Mouse (Mus musculus) neural tube, embryonic 13.5 days (tissue): ENCODE results near the gene Rcor3. TPM values are rescaled to one million over a fixed set of nuclear protein-coding genes. Genes with fewer than 3 reads are reported as not detected.
A peak's percentile ranks its signal among the peaks of the same experiment; 100 is the strongest.

Source experiments
- ATAC-seq: fragments of 200-750 bp; cut with Nextera tagmentation; 2 replicates; pipeline ENCODE4 v1.8.0; 2017; ENCODE audit warnings: low read depth, mild to moderate bottlenecking, moderate TSS enrichment, moderate library complexity
- H3K27ac ChIP-seq: fragments of 300-500 bp; sonication (generic); replicated peaks from 2 replicates; pipeline ENCODE4 v1.5.1; 2015; ENCODE audit warnings: moderate library complexity, mild to moderate bottlenecking, inconsistent platforms
- H3K27me3 ChIP-seq: fragments of 300-500 bp; sonication (generic); 2 replicates; pipeline ENCODE4 v1.6.1; 2015; ENCODE audit warnings: mild to moderate bottlenecking, inconsistent platforms
- H3K36me3 ChIP-seq: fragments of 300-500 bp; sonication (generic); 2 replicates; pipeline ENCODE4 v1.6.1; 2015; ENCODE audit warnings: mild to moderate bottlenecking, inconsistent platforms
- H3K4me1 ChIP-seq: fragments of 300-500 bp; sonication (generic); replicated peaks from 2 replicates; pipeline ENCODE4 v1.6.1; 2015; ENCODE audit warnings: inconsistent platforms
- H3K4me2 ChIP-seq: fragments of 300-500 bp; sonication (generic); 2 replicates; pipeline ENCODE4 v1.6.1; 2015; ENCODE audit warnings: inconsistent platforms, mild to moderate bottlenecking, moderate library complexity
- H3K4me3 ChIP-seq: fragments of 300-500 bp; sonication (generic); 2 replicates; pipeline ENCODE4 v1.5.1; 2015; ENCODE audit warnings: mild to moderate bottlenecking, inconsistent platforms
- H3K9ac ChIP-seq: fragments of 300-500 bp; sonication (generic); 2 replicates; pipeline ENCODE4 v1.6.1; 2015; ENCODE audit warnings: moderate library complexity, mild to moderate bottlenecking, inconsistent platforms
- H3K9me3 ChIP-seq: fragments of 300-500 bp; sonication (generic); 2 replicates; pipeline ENCODE4 v1.6.1; 2016; ENCODE audit warnings: inconsistent platforms
- WGBS: fragments of 180-500 bp; shearing (Covaris S2); methylation state at CpG from one replicate; pipeline ENCODE4 v1.1.7; 2015; 5-methylcytosine and 5-hydroxymethylcytosine counted together
- polyA plus RNA-seq: library from polyadenylated mRNA; unstranded; fragments of >200 nt; fragmentation: Nextera tagmentation; extraction: Ambion mirVana; gene quantifications from 2 replicates; pipeline ENCODE4 v1.2.1, GENCODE M21; 2015

Gene Rcor3
- 32.3 and 35.7 TPM in 2 replicates for polyA plus RNA-seq

GRCm38 (mm10) chr1:192137926-192138910, at the start of gene Rcor3:
Gene Rcor3 (minus strand): TSS chr1:192138062.
- Histone ChIP-seq H3K4me2 (peak within 1 kb of the TSS; percentile 84), H3K36me3 (0 out of 2 replicates have a peak, but pooled peaks cover 4% of the 10 kb centered on the region), H3K9ac (peak within 1 kb of the TSS; percentile 98), H3K4me3 (peak within 1 kb of the TSS; percentile 83), H3K27ac (peak within 1 kb of the TSS; percentile 99), H3K27me3 (no peaks in the 10 kb centered on the region), H3K9me3 (no peaks in the 10 kb centered on the region), H3K4me1 (peaks cover 39% of the 10 kb centered on the region)
- peak; percentile 84 for ATAC-seq
- WGBS: under 1% methylated on average over 60 of the region's 88 CpGs

GRCm38 (mm10) chr1:192181696-192182257, 43.9 kb upstream of the Rcor3 start:
- Histone ChIP-seq H3K4me3 (no peak overlapping the region), H3K9me3 (no peaks in the 10 kb centered on the region), H3K4me2 (no peak overlapping the region), H3K27ac (no peak overlapping the region), H3K4me1 (no peaks in the 10 kb centered on the region), H3K36me3 (no peaks in the 10 kb centered on the region), H3K27me3 (no peaks in the 10 kb centered on the region), H3K9ac (no peak overlapping the region)
- 85% methylated on average over 4 of the region's 4 CpGs for WGBS
- no peak for ATAC-seq

- WGBS: 83% methylated on average over 3 of the region's 3 CpGs
- Histone ChIP-seq H3K4me2 (no peak overlapping the region), H3K27ac (no peak overlapping the region), H3K9me3 (no peaks in the 10 kb centered on the region), H3K9ac (no peak overlapping the region), H3K36me3 (no peaks in the 10 kb centered on the region), H3K4me1 (no peaks in the 10 kb centered on the region), H3K27me3 (no peaks in the 10 kb centered on the region), H3K4me3 (no peak overlapping the region)
- no peak for ATAC-seq
Observed at GRCm38 (mm10) chr1:192179877-192180276, 42.0 kb upstream of the Rcor3 start.

GRCm38 (mm10) chr1:192171477-192171876, 33.6 kb upstream of the Rcor3 start:
- no peak overlapping the region for H3K9ac ChIP-seq
- no peak overlapping the region for H3K4me3 ChIP-seq
- no peak overlapping the region for H3K27ac ChIP-seq
- no peaks in the 10 kb centered on the region for H3K9me3 ChIP-seq
- no peak overlapping the region for H3K4me2 ChIP-seq
- no peaks in the 10 kb centered on the region for H3K36me3 ChIP-seq
- ATAC-seq: no peak
- no peaks in the 10 kb centered on the region for H3K27me3 ChIP-seq
- 90% methylated on average over 3 of the region's 3 CpGs for WGBS
- H3K4me1 ChIP-seq: no peaks in the 10 kb centered on the region

- no peaks in the 10 kb centered on the region for H3K9me3 ChIP-seq
- no peaks in the 10 kb centered on the region for H3K27me3 ChIP-seq
- no peak for ATAC-seq
- no peaks in the 10 kb centered on the region for H3K36me3 ChIP-seq
- H3K4me2 ChIP-seq: no peak overlapping the region
- WGBS: 91% methylated on average over 4 of the region's 4 CpGs
- H3K9ac ChIP-seq: no peak overlapping the region
- H3K27ac ChIP-seq: no peak overlapping the region
- H3K4me3 ChIP-seq: no peak overlapping the region
- no peaks in the 10 kb centered on the region for H3K4me1 ChIP-seq
Observed at GRCm38 (mm10) chr1:192151179-192151578, 13.3 kb upstream of the Rcor3 start.

- Histone ChIP-seq H3K36me3 (no peaks in the 10 kb centered on the region), H3K9ac (no peak overlapping the region), H3K27ac (no peak overlapping the region), H3K27me3 (no peaks in the 10 kb centered on the region), H3K4me1 (peaks cover 23% of the 10 kb centered on the region), H3K4me3 (no peak overlapping the region), H3K4me2 (no peak overlapping the region), H3K9me3 (no peaks in the 10 kb centered on the region)
- no peak for ATAC-seq
- 86% methylated on average over 2 of the region's 2 CpGs for WGBS
Observed at GRCm38 (mm10) chr1:192140313-192140712, 2.5 kb upstream of the Rcor3 start.

- peak; percentile 42 for ATAC-seq
Observed at GRCm38 (mm10) chr1:192137291-192137925, 454 bp downstream of the Rcor3 start.

GRCm38 (mm10) chr1:192136561-192137290, 1.1 kb downstream of the Rcor3 start:
- Histone ChIP-seq H3K4me2 (peak overlapping the region; percentile 84), H3K9me3 (no peaks in the 10 kb centered on the region), H3K27me3 (no peaks in the 10 kb centered on the region), H3K4me3 (peak overlapping the region; percentile 83), H3K27ac (peak overlapping the region; percentile 99), H3K9ac (peak overlapping the region; percentile 98), H3K4me1 (peaks cover 39% of the 10 kb centered on the region), H3K36me3 (0 out of 2 replicates have a peak, but pooled peaks cover 4% of the 10 kb centered on the region)
- WGBS: under 1% methylated on average over 54 of the region's 55 CpGs
- ATAC-seq: peak; percentile 85

More at GRCm38 (mm10) chr1:192137291-192137925, 454 bp downstream of the Rcor3 start:
- Histone ChIP-seq H3K4me2 (peak overlapping the region; percentile 84), H3K4me3 (peak overlapping the region; percentile 83), H3K4me1 (peaks cover 39% of the 10 kb centered on the region), H3K27ac (peak overlapping the region; percentile 99), H3K36me3 (0 out of 2 replicates have a peak, but pooled peaks cover 4% of the 10 kb centered on the region), H3K9ac (peak overlapping the region; percentile 98), H3K9me3 (no peaks in the 10 kb centered on the region), H3K27me3 (no peaks in the 10 kb centered on the region)
- WGBS: under 1% methylated on average over 20 of the region's 61 CpGs

- no peaks in the 10 kb centered on the region for H3K27me3 ChIP-seq
- no peaks in the 10 kb centered on the region for H3K9me3 ChIP-seq
- WGBS: 92% methylated on average over 1 of the region's 1 CpGs
- no peak for ATAC-seq
- peaks cover 15% of the 10 kb centered on the region for H3K4me1 ChIP-seq
- H3K27ac ChIP-seq: no peak overlapping the region
- peaks cover 25% of the 10 kb centered on the region for H3K36me3 ChIP-seq
- H3K4me2 ChIP-seq: no peak overlapping the region
- H3K4me3 ChIP-seq: no peak overlapping the region
- no peak overlapping the region for H3K9ac ChIP-seq
Observed at GRCm38 (mm10) chr1:192130202-192130601, 7.7 kb downstream of the Rcor3 start.

- no peak for ATAC-seq
- WGBS: 90% methylated on average over 8 of the region's 8 CpGs
Observed at GRCm38 (mm10) chr1:192128343-192128742, 9.5 kb downstream of the Rcor3 start.

GRCm38 (mm10) chr1:192125761-192126160, 12.1 kb downstream of the Rcor3 start:
- Histone ChIP-seq H3K27me3 (no peaks in the 10 kb centered on the region), H3K9ac (no peak overlapping the region), H3K4me2 (no peak overlapping the region), H3K9me3 (no peaks in the 10 kb centered on the region), H3K4me3 (no peak overlapping the region), H3K27ac (no peak overlapping the region), H3K4me1 (no peaks in the 10 kb centered on the region), H3K36me3 (peaks cover 60% of the 10 kb centered on the region)
- ATAC-seq: no peak
- WGBS: 91% methylated on average over 6 of the region's 6 CpGs

More at GRCm38 (mm10) chr1:192128343-192128742, 9.5 kb downstream of the Rcor3 start:
- Histone ChIP-seq H3K27ac (no peak overlapping the region), H3K4me2 (no peak overlapping the region), H3K36me3 (peaks cover 38% of the 10 kb centered on the region), H3K27me3 (no peaks in the 10 kb centered on the region), H3K4me3 (no peak overlapping the region), H3K9ac (no peak overlapping the region), H3K4me1 (no peaks in the 10 kb centered on the region), H3K9me3 (no peaks in the 10 kb centered on the region)
